Comparison of ENCODE assay signal across 11 mouse cellular contexts in genomic region chr2:28727786-28728404, GRCm38 (mm10). TPM values are rescaled to one million over a fixed set of nuclear protein-coding genes. Genes with fewer than 3 reads are reported as not detected.
A peak's percentile ranks its signal among the peaks of the same experiment; 100 is the strongest.
DNase-seq lines count a peak whose midpoint lies in the region; ATAC-seq and TF ChIP-seq lines count a peak whose summit lies in the region.
"Had no signal": no experiment of that assay in that cellular context is flagged by ENCODE, and none has a peak within 500 bp of the region (broad histone marks: within the 10 kb centered on the region; RNA-seq: fewer than 3 reads in every experiment).

No protein-coding gene starts in this region.

- no peaks in the 10 kb centered on the region for H3K9me3 ChIP-seq in forebrain, embryonic 10.5 days
- H3K9me3 ChIP-seq in forebrain, embryonic 15.5 days: no peaks in the 10 kb centered on the region
- H3K9me3 ChIP-seq in hindbrain, embryonic 16.5 days (ENCODE audit: control insufficient read depth, low read length): no peaks in the 10 kb centered on the region
- H3K9me3 ChIP-seq in midbrain, embryonic 15.5 days: no peaks in the 10 kb centered on the region
- H3K9me3 ChIP-seq in kidney, embryonic 15.5 days (replicated peaks): no peaks in the 10 kb centered on the region
- H3K9me3 ChIP-seq: G1E had no signal

- H3K4me1 ChIP-seq in forebrain, embryonic 10.5 days: peaks cover 22% of the 10 kb centered on the region
- peaks cover 5% of the 10 kb centered on the region for H3K4me1 ChIP-seq in forebrain, embryonic 15.5 days
- peaks cover 9% of the 10 kb centered on the region for H3K4me1 ChIP-seq in hindbrain, embryonic 16.5 days (ENCODE audit: control insufficient read depth, insufficient read depth, low read depth, low read length)
- H3K4me1 ChIP-seq in midbrain, embryonic 15.5 days: peaks cover 18% of the 10 kb centered on the region
- H3K4me1 ChIP-seq in kidney, adult 2 months (ENCODE audit: control insufficient read depth, insufficient read depth, low read length): no peaks in the 10 kb centered on the region
- H3K4me1 ChIP-seq in kidney, embryonic 15.5 days: peaks cover 11% of the 10 kb centered on the region; the same call in 1 of the 2 replicates

- ATAC-seq in forebrain, embryonic 15.5 days (replicated peaks): no peak
- peak; percentile 58 for ATAC-seq in hindbrain, embryonic 16.5 days
- ATAC-seq in midbrain, embryonic 15.5 days (replicated peaks): peak; percentile 77
- no peak for ATAC-seq in kidney, embryonic 15.5 days (replicated peaks; ENCODE audit: low FRiP score)

- TF ChIP-seq POLR2A in kidney, adult 2 months (IDR thresholded peaks at IDR 0.05; ENCODE audit: low read depth, low read length): no peak

- H3K4me2 ChIP-seq in forebrain, embryonic 15.5 days (replicated peaks): no peak overlapping the region
- H3K4me2 ChIP-seq in hindbrain, embryonic 16.5 days (ENCODE audit: low read length): no peak overlapping the region
- no peak overlapping the region for H3K4me2 ChIP-seq in midbrain, embryonic 15.5 days
- H3K4me2 ChIP-seq in kidney, embryonic 15.5 days: no peak overlapping the region

- TF ChIP-seq CTCF in kidney, adult 2 months (conservative IDR thresholded peaks at IDR 0.05; ENCODE audit: insufficient read depth, insufficient read length, low read depth, low read length): no peak

- peak; percentile 26 for DNase-seq in forebrain, embryonic 10.5 days (ENCODE audit: extremely low spot score, low spot score)
- peak; percentile 9 to 39 for DNase-seq in thymus, postnatal 36 days
- DNase-seq in kidney, adult 2 months: no peak
- no peak for DNase-seq in layer of hippocampus, adult 9-10 months (ENCODE audit: low spot score)
- DNase-seq: gastrocnemius, adult 2 months; kidney, postnatal 10 days had no signal

- peak overlapping the region; percentile 67 for H3K27ac ChIP-seq in forebrain, embryonic 10.5 days
- H3K27ac ChIP-seq in forebrain, embryonic 15.5 days (replicated peaks): no peak overlapping the region
- H3K27ac ChIP-seq in hindbrain, embryonic 16.5 days (ENCODE audit: low read depth, low read length): no peak overlapping the region
- peak overlapping the region; percentile 76 for H3K27ac ChIP-seq in midbrain, embryonic 15.5 days
- H3K27ac ChIP-seq in kidney, adult 2 months (ENCODE audit: insufficient read depth, low read depth, low read length): no peak overlapping the region
- no peak overlapping the region for H3K27ac ChIP-seq in kidney, embryonic 15.5 days
- H3K27ac ChIP-seq: gastrocnemius, adult 2 months had no signal

- H3K27me3 ChIP-seq in forebrain, embryonic 10.5 days (ENCODE audit: poor library complexity, severe bottlenecking): peaks cover 32% of the 10 kb centered on the region
- H3K27me3 ChIP-seq in forebrain, embryonic 15.5 days: no peaks in the 10 kb centered on the region
- no peaks in the 10 kb centered on the region; the same call in 1 of the 2 replicates for H3K27me3 ChIP-seq in hindbrain, embryonic 16.5 days (replicated peaks; ENCODE audit: control insufficient read depth, insufficient read depth, low read length)
- H3K27me3 ChIP-seq in midbrain, embryonic 15.5 days (replicated peaks): no peaks in the 10 kb centered on the region
- H3K27me3 ChIP-seq in kidney, adult 2 months (replicated peaks; ENCODE audit: control insufficient read depth, insufficient read depth, low read length): no peaks in the 10 kb centered on the region
- H3K27me3 ChIP-seq in kidney, embryonic 15.5 days: peaks cover 9% of the 10 kb centered on the region; the same call in 1 of the 2 replicates

- H3K9ac ChIP-seq in forebrain, embryonic 15.5 days (replicated peaks): no peak overlapping the region
- H3K9ac ChIP-seq in hindbrain, embryonic 16.5 days (ENCODE audit: low read depth, low read length): no peak overlapping the region
- H3K9ac ChIP-seq in midbrain, embryonic 15.5 days: no peak overlapping the region; the same call in 1 of the 2 replicates
- no peak overlapping the region for H3K9ac ChIP-seq in kidney, embryonic 15.5 days

- 25% methylated on average over 16 of the region's 16 CpGs for WGBS in forebrain, embryonic 10.5 days
- 14% methylated on average over 16 of the region's 16 CpGs for WGBS in forebrain, embryonic 15.5 days
- 17% methylated on average over 16 of the region's 16 CpGs for WGBS in hindbrain, embryonic 16.5 days
- WGBS in midbrain, embryonic 15.5 days: 18% methylated on average over 16 of the region's 16 CpGs
- WGBS in kidney, adult 2 months: 49% methylated on average over 16 of the region's 16 CpGs
- 23% methylated on average over 16 of the region's 16 CpGs for WGBS in kidney, embryonic 15.5 days

- H3K4me3 ChIP-seq in forebrain, embryonic 10.5 days: no peak overlapping the region
- H3K4me3 ChIP-seq in forebrain, embryonic 15.5 days: no peak overlapping the region
- H3K4me3 ChIP-seq in hindbrain, embryonic 16.5 days (ENCODE audit: low read length): no peak overlapping the region
- no peak overlapping the region for H3K4me3 ChIP-seq in midbrain, embryonic 15.5 days
- no peak overlapping the region for H3K4me3 ChIP-seq in kidney, adult 2 months (ENCODE audit: insufficient read depth, low read depth, low read length)
- H3K4me3 ChIP-seq in kidney, embryonic 15.5 days (replicated peaks): no peak overlapping the region
- H3K4me3 ChIP-seq: gastrocnemius, adult 2 months had no signal

- no peaks in the 10 kb centered on the region for H3K36me3 ChIP-seq in forebrain, embryonic 10.5 days (replicated peaks)
- no peaks in the 10 kb centered on the region for H3K36me3 ChIP-seq in forebrain, embryonic 15.5 days
- H3K36me3 ChIP-seq in hindbrain, embryonic 16.5 days (ENCODE audit: control insufficient read depth, insufficient read depth, low read length): no peaks in the 10 kb centered on the region
- no peaks in the 10 kb centered on the region for H3K36me3 ChIP-seq in midbrain, embryonic 15.5 days (replicated peaks)
- no peaks in the 10 kb centered on the region for H3K36me3 ChIP-seq in kidney, adult 2 months (ENCODE audit: control insufficient read depth, insufficient read depth, low read length)
- no peaks in the 10 kb centered on the region for H3K36me3 ChIP-seq in kidney, embryonic 15.5 days
- H3K36me3 ChIP-seq: G1E had no signal

RNA-seq across cellular contexts. Expression of gene Ak8, which starts 27.9 kb away (rescaled TPM):
- polyA plus RNA-seq in forebrain, embryonic 10.5 days (2016; fragmentation: Nextera tagmentation; extraction: Ambion mirVana): 0.68 and 0.69 TPM in 2 replicates
- polyA plus RNA-seq in forebrain, embryonic 15.5 days (2015; fragmentation: Nextera tagmentation; extraction: Ambion mirVana): 0.92 and 1.7 TPM in 2 replicates
- 2.9 and 3.3 TPM in 2 replicates for polyA plus RNA-seq in hindbrain, embryonic 16.5 days (2015; fragmentation: Nextera tagmentation; extraction: Ambion mirVana)
- 4.1 and 4.4 TPM in 2 replicates for polyA plus RNA-seq in midbrain, embryonic 15.5 days (2015; fragmentation: Nextera tagmentation; extraction: Ambion mirVana)
- polyA plus RNA-seq in kidney, adult 2 months (2012; rRNA removed): 0.34 and 0.36 TPM in 2 replicates
- polyA plus RNA-seq in kidney, embryonic 15.5 days (2015; fragmentation: Nextera tagmentation; extraction: Ambion mirVana): 0.99 and 1.0 TPM in 2 replicates

RNA-seq across cellular contexts. Expression of gene Spaca9, which starts 28.4 kb away (rescaled TPM):
- polyA plus RNA-seq in forebrain, embryonic 10.5 days (2016; fragmentation: Nextera tagmentation; extraction: Ambion mirVana): 2.7 and 3.3 TPM in 2 replicates
- polyA plus RNA-seq in forebrain, embryonic 15.5 days (2015; fragmentation: Nextera tagmentation; extraction: Ambion mirVana): 1.5 and 1.8 TPM in 2 replicates
- 3.2 and 3.4 TPM in 2 replicates for polyA plus RNA-seq in hindbrain, embryonic 16.5 days (2015; fragmentation: Nextera tagmentation; extraction: Ambion mirVana)
- 2.2 and 2.3 TPM in 2 replicates for polyA plus RNA-seq in midbrain, embryonic 15.5 days (2015; fragmentation: Nextera tagmentation; extraction: Ambion mirVana)
- polyA plus RNA-seq in kidney, adult 2 months (2012; rRNA removed): 1.4 and 1.5 TPM in 2 replicates
- polyA plus RNA-seq in kidney, embryonic 15.5 days (2015; fragmentation: Nextera tagmentation; extraction: Ambion mirVana): 2.7 and 3.0 TPM in 2 replicates

Comparison
In these comparisons a context has a peak if more than half of its experiments do, and no peak if none do; other contexts are left out.
1. H3K27ac ChIP-seq: peak in forebrain, embryonic 10.5 days (single experiment) and midbrain, embryonic 15.5 days (single experiment); none in forebrain, embryonic 15.5 days (single experiment), hindbrain, embryonic 16.5 days (single experiment), kidney, adult 2 months (single experiment) and kidney, embryonic 15.5 days (single experiment).
2. DNase-seq: peak in forebrain, embryonic 10.5 days (single experiment) and thymus, postnatal 36 days (2 of 2); none in kidney, adult 2 months (single experiment) and layer of hippocampus, adult 9-10 months (single experiment).
3. ATAC-seq: peak in hindbrain, embryonic 16.5 days (single experiment) and midbrain, embryonic 15.5 days (single experiment); none in forebrain, embryonic 15.5 days (single experiment) and kidney, embryonic 15.5 days (single experiment).